Comparison of ENCODE assay signal across 8 mouse cellular contexts in genomic region chr5:23993553-23993894, GRCm38 (mm10). TPM values are rescaled to one million over a fixed set of nuclear protein-coding genes. Genes with fewer than 3 reads are reported as not detected.
DNase-seq lines count a peak whose midpoint lies in the region; ATAC-seq lines count a peak whose summit lies in the region.

No protein-coding gene starts in this region.

- H3K36me3 ChIP-seq in heart, embryonic 14.5 days (ENCODE audit: control insufficient read depth, insufficient read depth, low read length) = peaks cover 13% of the 10 kb centered on the region
- H3K36me3 ChIP-seq in forebrain, embryonic 14.5 days (ENCODE audit: control insufficient read depth, insufficient read depth, low read length) = no peaks in the 10 kb centered on the region
- no peaks in the 10 kb centered on the region; the same call in 1 of the 2 replicates for H3K36me3 ChIP-seq in midbrain, embryonic 10.5 days
- H3K36me3 ChIP-seq in liver, embryonic 12.5 days = peaks cover 38% of the 10 kb centered on the region

- peak overlapping the region; percentile 88 to 94 for H3K27ac ChIP-seq in heart, embryonic 14.5 days (replicated peaks in 1 of 2; ENCODE audit: control insufficient read depth in 1 of 2, insufficient read depth in 1 of 2, low read depth in 2 of 2, low read length in 2 of 2)
- peak overlapping the region; percentile 82 for H3K27ac ChIP-seq in brown adipose tissue, adult 24 weeks (replicated peaks; ENCODE audit: low read depth, low read length)
- H3K27ac ChIP-seq in forebrain, embryonic 14.5 days (ENCODE audit: low read depth, low read length) = peak overlapping the region; percentile 80
- peak overlapping the region; percentile 39 for H3K27ac ChIP-seq in midbrain, embryonic 10.5 days (replicated peaks)
- no peak overlapping the region for H3K27ac ChIP-seq in liver, embryonic 12.5 days

- DNase-seq in heart, adult 11 months = no peak
- DNase-seq in forebrain, embryonic 14.5 days (ENCODE audit: low spot score) = no peak
- no peak for DNase-seq in midbrain, embryonic 10.5 days (ENCODE audit: low spot score)
- DNase-seq in adrenal gland, postnatal 25 days = no peak
- no peak for DNase-seq in natural killer cell, adult 2 months (ENCODE audit: low spot score in 2 of 2)

- H3K9me3 ChIP-seq in heart, embryonic 14.5 days (ENCODE audit: control insufficient read depth, low read length) = no peaks in the 10 kb centered on the region
- H3K9me3 ChIP-seq in forebrain, embryonic 14.5 days (replicated peaks; ENCODE audit: control insufficient read depth, low read length) = no peaks in the 10 kb centered on the region
- H3K9me3 ChIP-seq in midbrain, embryonic 10.5 days (replicated peaks) = no peaks in the 10 kb centered on the region
- no peaks in the 10 kb centered on the region for H3K9me3 ChIP-seq in liver, embryonic 12.5 days (replicated peaks)

- H3K9ac ChIP-seq in heart, embryonic 14.5 days (ENCODE audit: low read length) = peak overlapping the region; percentile 35
- peak overlapping the region; percentile 30; the same call in 1 of the 2 replicates for H3K9ac ChIP-seq in forebrain, embryonic 14.5 days (ENCODE audit: low read length)
- H3K9ac ChIP-seq in liver, embryonic 12.5 days = no peak overlapping the region

- H3K4me3 ChIP-seq in heart, embryonic 14.5 days (ENCODE audit: control insufficient read depth in 1 of 2, insufficient read depth in 1 of 2, low read depth in 1 of 2, low read length in 2 of 2) = no peak overlapping the region
- no peak overlapping the region for H3K4me3 ChIP-seq in brown adipose tissue, adult 24 weeks (ENCODE audit: insufficient read depth, low read depth, low read length)
- no peak overlapping the region for H3K4me3 ChIP-seq in forebrain, embryonic 14.5 days (ENCODE audit: low read depth, low read length)
- H3K4me3 ChIP-seq in midbrain, embryonic 10.5 days = no peak overlapping the region
- H3K4me3 ChIP-seq in liver, embryonic 12.5 days = no peak overlapping the region

- H3K27me3 ChIP-seq in heart, embryonic 14.5 days (ENCODE audit: control insufficient read depth, insufficient read depth, low read length) = no peaks in the 10 kb centered on the region
- no peaks in the 10 kb centered on the region for H3K27me3 ChIP-seq in forebrain, embryonic 14.5 days (replicated peaks; ENCODE audit: control insufficient read depth, insufficient read depth, low read length)
- no peaks in the 10 kb centered on the region for H3K27me3 ChIP-seq in midbrain, embryonic 10.5 days (ENCODE audit: low read depth, poor library complexity, severe bottlenecking)
- no peaks in the 10 kb centered on the region for H3K27me3 ChIP-seq in liver, embryonic 12.5 days (replicated peaks)

- peaks cover 6 to 29% of the 10 kb centered on the region in 2 experiments for H3K4me1 ChIP-seq in heart, embryonic 14.5 days (ENCODE audit: control insufficient read depth in 2 of 2, insufficient read depth in 2 of 2, low read length in 2 of 2)
- H3K4me1 ChIP-seq in brown adipose tissue, adult 24 weeks (ENCODE audit: control insufficient read depth, insufficient read depth, insufficient read length, low read length) = peaks cover 6% of the 10 kb centered on the region; the same call in 1 of the 2 replicates
- peaks cover 26% of the 10 kb centered on the region for H3K4me1 ChIP-seq in forebrain, embryonic 14.5 days (ENCODE audit: control insufficient read depth, insufficient read depth, low read length)
- H3K4me1 ChIP-seq in midbrain, embryonic 10.5 days = peaks cover 8% of the 10 kb centered on the region
- H3K4me1 ChIP-seq in liver, embryonic 12.5 days = peaks cover 17% of the 10 kb centered on the region

- peak overlapping the region; percentile 38 for H3K4me2 ChIP-seq in heart, embryonic 14.5 days (ENCODE audit: low read length)
- H3K4me2 ChIP-seq in forebrain, embryonic 14.5 days (ENCODE audit: low read length) = peak overlapping the region; percentile 6
- H3K4me2 ChIP-seq in liver, embryonic 12.5 days = no peak overlapping the region

- 7% methylated on average over 2 of the region's 2 CpGs for WGBS in heart, embryonic 14.5 days
- WGBS in forebrain, embryonic 14.5 days = 2% methylated on average over 2 of the region's 2 CpGs
- WGBS in midbrain, embryonic 10.5 days = 68% methylated on average over 2 of the region's 2 CpGs
- WGBS in liver, embryonic 12.5 days (ENCODE audit: insufficient replicate concordance) = 83% methylated on average over 2 of the region's 2 CpGs

- no peak for ATAC-seq in heart, embryonic 14.5 days (ENCODE audit: insufficient number of reproducible peaks, insufficient read depth, low FRiP score, low read depth)
- no peak for ATAC-seq in forebrain, embryonic 14.5 days
- no peak for ATAC-seq in liver, embryonic 12.5 days

RNA-seq across cellular contexts. Expression of gene Fam126a, which starts 37.0 kb away (rescaled TPM):
- polyA plus RNA-seq in heart, embryonic 14.5 days (2014; fragmentation: Nextera tagmentation; extraction: Ambion mirVana) = 45.4 and 49.6 TPM in 2 replicates
- polyA plus RNA-seq in brown adipose tissue, adult 24 weeks (2012; ENCODE audit: insufficient read depth, insufficient read length, missing spikeins) = 5.2 and 6.8 TPM in 2 replicates
- 38.2 and 46.2 TPM in 2 replicates for polyA plus RNA-seq in forebrain, embryonic 14.5 days (2014; fragmentation: Nextera tagmentation; extraction: Ambion mirVana)
- polyA plus RNA-seq in midbrain, embryonic 10.5 days (2016; fragmentation: Nextera tagmentation; extraction: Ambion mirVana) = 24.6 and 26.7 TPM in 2 replicates
- polyA plus RNA-seq in liver, embryonic 12.5 days (2016; fragmentation: Nextera tagmentation; extraction: Ambion mirVana) = 60.1 and 66.5 TPM in 2 replicates
- total RNA-seq in adrenal gland, postnatal 25 days (2021) = 98.2 and 127 TPM in 2 replicates
